Mouse (Mus musculus): ENCODE measurements at regions not wholly inside any gene's neighbourhood (a gene's known extent, or its start where the extent isn't known, plus 50 kb on each side); places are given as distances from the start of the nearest gene placed in this dataset.

DNA sequence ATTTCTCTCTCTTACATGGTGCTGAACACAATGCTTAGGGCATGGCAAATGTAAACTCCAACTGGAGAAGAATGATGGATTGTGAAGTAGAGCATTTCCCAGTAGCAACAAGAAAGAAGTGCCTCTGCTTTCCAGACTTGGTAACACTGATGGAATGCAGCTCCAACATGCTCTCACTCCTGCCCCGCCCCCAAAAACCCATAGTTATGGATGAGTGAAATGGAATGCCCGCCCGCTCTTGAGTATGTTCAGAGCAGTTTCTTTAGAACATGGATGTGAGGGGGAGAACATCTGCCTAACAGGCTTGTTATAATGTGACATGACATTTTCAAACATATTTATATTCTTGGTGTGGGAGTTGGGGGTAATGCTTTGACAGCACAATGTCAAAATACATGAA is 517.2 kb upstream of the Tnc start:
- Histone ChIP-seq H3K9me3 (replicated peaks; ENCODE audit: control insufficient read depth, low read length) (no peaks in the 10 kb centered on the region), H3K4me1 (ENCODE audit: control insufficient read depth, insufficient read depth, low read length) (no peaks in the 10 kb centered on the region), H3K36me3 (replicated peaks; ENCODE audit: control insufficient read depth, insufficient read depth, low read depth, low read length) (no peaks in the 10 kb centered on the region), H3K27me3 (ENCODE audit: control insufficient read depth, insufficient read depth, low read length) (no peaks in the 10 kb centered on the region), H3K9ac (replicated peaks; ENCODE audit: low read length) (no peak overlapping the region), H3K4me2 (ENCODE audit: low read depth, low read length) (no peak overlapping the region), H3K4me3 (ENCODE audit: low read depth, low read length) (no peak overlapping the region), H3K27ac (replicated peaks; ENCODE audit: low read depth, low read length) (no peak overlapping the region)
- 94% methylated on average over 3 of the region's 3 CpGs for WGBS
- DNase-seq (ENCODE audit: low spot score) (peak; percentile 7), ATAC-seq (replicated peaks; ENCODE audit: insufficient number of reproducible peaks, low FRiP score, low TSS enrichment, low read depth) (no peak)

GRCm38 (mm10) chr4:64570666-64571065 is 523.9 kb upstream of the Tnc start:
- no peak overlapping the region for H3K9ac ChIP-seq (replicated peaks; ENCODE audit: low read length)
- no peak for ATAC-seq (replicated peaks; ENCODE audit: insufficient number of reproducible peaks, low FRiP score, low TSS enrichment, low read depth)
- H3K27ac ChIP-seq (replicated peaks; ENCODE audit: low read depth, low read length) = no peak overlapping the region
- H3K9me3 ChIP-seq (replicated peaks; ENCODE audit: control insufficient read depth, low read length) = no peaks in the 10 kb centered on the region
- H3K4me1 ChIP-seq (ENCODE audit: control insufficient read depth, insufficient read depth, low read length) = no peaks in the 10 kb centered on the region
- WGBS = 36% methylated on average over 1 of the region's 1 CpGs
- no peak overlapping the region for H3K4me2 ChIP-seq (ENCODE audit: low read depth, low read length)
- no peak for DNase-seq (ENCODE audit: low spot score)
- no peaks in the 10 kb centered on the region for H3K36me3 ChIP-seq (replicated peaks; ENCODE audit: control insufficient read depth, insufficient read depth, low read depth, low read length)
- H3K27me3 ChIP-seq (ENCODE audit: control insufficient read depth, insufficient read depth, low read length) = no peaks in the 10 kb centered on the region
- H3K4me3 ChIP-seq (ENCODE audit: low read depth, low read length) = no peak overlapping the region

GRCm38 (mm10) chr4:64575901-64576300 is 529.1 kb upstream of the Tnc start:
- Histone ChIP-seq H3K4me1 (ENCODE audit: control insufficient read depth, insufficient read depth, low read length) (no peaks in the 10 kb centered on the region), H3K9ac (replicated peaks; ENCODE audit: low read length) (no peak overlapping the region), H3K4me2 (ENCODE audit: low read depth, low read length) (no peak overlapping the region), H3K4me3 (ENCODE audit: low read depth, low read length) (no peak overlapping the region), H3K9me3 (replicated peaks; ENCODE audit: control insufficient read depth, low read length) (no peaks in the 10 kb centered on the region), H3K36me3 (replicated peaks; ENCODE audit: control insufficient read depth, insufficient read depth, low read depth, low read length) (no peaks in the 10 kb centered on the region), H3K27ac (replicated peaks; ENCODE audit: low read depth, low read length) (no peak overlapping the region), H3K27me3 (ENCODE audit: control insufficient read depth, insufficient read depth, low read length) (no peaks in the 10 kb centered on the region)
- DNase-seq (ENCODE audit: low spot score) (no peak), ATAC-seq (replicated peaks; ENCODE audit: insufficient number of reproducible peaks, low FRiP score, low TSS enrichment, low read depth) (no peak)
- WGBS = 52% methylated on average over 1 of the region's 1 CpGs

DNA sequence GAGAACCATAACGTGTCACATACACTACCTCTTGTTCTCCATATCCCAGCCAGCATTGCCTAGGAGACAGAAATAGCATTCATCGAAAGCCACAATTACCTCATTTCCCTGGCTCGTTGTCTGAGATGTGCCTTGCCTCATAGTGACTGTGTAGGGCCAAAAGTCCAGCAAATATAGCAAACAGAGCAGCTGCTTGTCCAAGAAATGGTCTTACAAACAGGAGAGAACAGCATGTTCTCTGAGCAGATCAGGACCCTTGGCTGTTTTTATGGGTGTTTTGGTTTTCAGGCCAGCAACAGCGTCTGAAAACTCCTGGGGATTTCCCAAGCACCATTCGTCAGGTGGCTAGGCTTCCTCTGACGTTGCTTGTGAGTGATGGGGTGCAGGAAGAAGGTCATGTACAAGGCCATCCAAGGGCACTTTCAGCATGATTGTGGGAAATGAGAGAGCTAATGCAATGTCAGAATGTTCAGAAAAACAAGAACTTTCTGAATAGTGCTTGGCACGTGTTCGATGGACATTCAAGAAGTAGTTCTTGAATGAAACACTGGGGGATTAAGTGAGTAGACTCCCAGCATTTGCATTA is 528.9 kb upstream of the Pappa start:
- 71% methylated on average over 8 of the region's 8 CpGs for WGBS
- Histone ChIP-seq H3K4me3 (ENCODE audit: low read depth, low read length) (no peak overlapping the region), H3K27me3 (ENCODE audit: control insufficient read depth, insufficient read depth, low read length) (no peaks in the 10 kb centered on the region), H3K4me2 (ENCODE audit: low read depth, low read length) (no peak overlapping the region), H3K4me1 (ENCODE audit: control insufficient read depth, insufficient read depth, low read length) (no peaks in the 10 kb centered on the region), H3K27ac (replicated peaks; ENCODE audit: low read depth, low read length) (no peak overlapping the region), H3K36me3 (replicated peaks; ENCODE audit: control insufficient read depth, insufficient read depth, low read depth, low read length) (no peaks in the 10 kb centered on the region), H3K9ac (replicated peaks; ENCODE audit: low read length) (no peak overlapping the region), H3K9me3 (replicated peaks; ENCODE audit: control insufficient read depth, low read length) (no peaks in the 10 kb centered on the region)
- ATAC-seq (replicated peaks; ENCODE audit: insufficient number of reproducible peaks, low FRiP score, low TSS enrichment, low read depth) = no peak
- no peak for DNase-seq (ENCODE audit: low spot score)

GRCm38 (mm10) chr4:64598465-64598864 is 525.5 kb upstream of the Pappa start:
- DNase-seq (ENCODE audit: low spot score) = no peak
- no peak for ATAC-seq (replicated peaks; ENCODE audit: insufficient number of reproducible peaks, low FRiP score, low TSS enrichment, low read depth)

DNA sequence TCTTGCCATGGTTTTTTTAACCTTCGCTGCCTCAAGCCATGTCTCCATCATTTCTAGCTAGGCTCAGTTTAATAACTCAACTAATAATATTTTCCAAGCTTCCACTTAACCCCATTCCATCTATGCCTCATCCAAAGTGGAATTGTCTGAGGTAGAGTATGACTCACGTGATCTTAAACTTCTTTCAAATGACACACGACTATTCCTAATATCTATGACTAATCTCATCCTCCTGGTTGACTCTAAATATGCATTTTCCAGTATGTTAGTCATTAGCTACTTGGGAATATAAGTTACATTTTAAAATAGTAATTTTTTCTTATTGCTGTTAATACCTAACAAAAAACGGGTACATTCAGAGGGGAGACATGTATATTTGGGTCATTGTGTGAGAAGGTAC is 524.8 kb upstream of the Pappa start:
- no peaks in the 10 kb centered on the region for H3K36me3 ChIP-seq (replicated peaks; ENCODE audit: control insufficient read depth, insufficient read depth, low read depth, low read length)
- DNase-seq (ENCODE audit: low spot score) (no peak), ATAC-seq (replicated peaks; ENCODE audit: insufficient number of reproducible peaks, low FRiP score, low TSS enrichment, low read depth) (no peak)
- no peaks in the 10 kb centered on the region for H3K4me1 ChIP-seq (ENCODE audit: control insufficient read depth, insufficient read depth, low read length)
- no peak overlapping the region for H3K9ac ChIP-seq (replicated peaks; ENCODE audit: low read length)
- 81% methylated on average over 4 of the region's 4 CpGs for WGBS
- H3K27me3 ChIP-seq (ENCODE audit: control insufficient read depth, insufficient read depth, low read length) = no peaks in the 10 kb centered on the region
- H3K4me3 ChIP-seq (ENCODE audit: low read depth, low read length) = no peak overlapping the region
- no peaks in the 10 kb centered on the region for H3K9me3 ChIP-seq (replicated peaks; ENCODE audit: control insufficient read depth, low read length)
- no peak overlapping the region for H3K27ac ChIP-seq (replicated peaks; ENCODE audit: low read depth, low read length)
- no peak overlapping the region for H3K4me2 ChIP-seq (ENCODE audit: low read depth, low read length)

More at GRCm38 (mm10) chr4:64598465-64598864, 525.5 kb upstream of the Pappa start:
- Histone ChIP-seq H3K9ac (replicated peaks; ENCODE audit: low read length) (no peak overlapping the region), H3K27ac (replicated peaks; ENCODE audit: low read depth, low read length) (no peak overlapping the region), H3K4me3 (ENCODE audit: low read depth, low read length) (no peak overlapping the region), H3K27me3 (ENCODE audit: control insufficient read depth, insufficient read depth, low read length) (no peaks in the 10 kb centered on the region), H3K4me2 (ENCODE audit: low read depth, low read length) (no peak overlapping the region), H3K9me3 (replicated peaks; ENCODE audit: control insufficient read depth, low read length) (no peaks in the 10 kb centered on the region), H3K4me1 (ENCODE audit: control insufficient read depth, insufficient read depth, low read length) (no peaks in the 10 kb centered on the region), H3K36me3 (replicated peaks; ENCODE audit: control insufficient read depth, insufficient read depth, low read depth, low read length) (no peaks in the 10 kb centered on the region)

- no peak for ATAC-seq (replicated peaks; ENCODE audit: insufficient number of reproducible peaks, low FRiP score, low TSS enrichment, low read depth)
Measured at GRCm38 (mm10) chr4:64622771-64623170, 501.2 kb upstream of the Pappa start.

DNA sequence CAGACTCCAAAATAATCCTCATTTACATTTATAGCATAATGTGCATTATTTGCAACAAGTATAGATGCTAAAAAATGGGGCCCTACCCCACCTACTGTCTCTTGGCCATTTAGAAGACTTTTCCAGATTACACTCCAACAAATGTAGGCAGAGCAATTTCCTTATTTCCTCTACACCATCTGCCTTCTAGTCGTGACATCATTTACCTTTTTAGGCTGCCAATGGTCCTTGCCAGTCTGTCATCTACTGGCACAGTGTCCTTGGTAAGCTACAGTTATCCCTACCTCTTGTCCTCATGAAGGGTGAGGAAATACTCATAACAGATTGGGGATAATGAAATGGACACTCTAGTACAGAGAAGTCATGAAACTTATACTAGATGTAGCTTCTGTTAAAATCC is 491.8 kb upstream of the Pappa start:
- H3K36me3 ChIP-seq (replicated peaks; ENCODE audit: control insufficient read depth, insufficient read depth, low read depth, low read length) = no peaks in the 10 kb centered on the region
- no peak for DNase-seq (ENCODE audit: low spot score)
- H3K9me3 ChIP-seq (replicated peaks; ENCODE audit: control insufficient read depth, low read length) = no peaks in the 10 kb centered on the region
- no peak for ATAC-seq (replicated peaks; ENCODE audit: insufficient number of reproducible peaks, low FRiP score, low TSS enrichment, low read depth)
- no peaks in the 10 kb centered on the region for H3K27me3 ChIP-seq (ENCODE audit: control insufficient read depth, insufficient read depth, low read length)
- H3K4me1 ChIP-seq (ENCODE audit: control insufficient read depth, insufficient read depth, low read length) = no peaks in the 10 kb centered on the region
- WGBS = 48% methylated on average over 1 of the region's 1 CpGs
- H3K4me2 ChIP-seq (ENCODE audit: low read depth, low read length) = no peak overlapping the region
- H3K4me3 ChIP-seq (ENCODE audit: low read depth, low read length) = no peak overlapping the region
- H3K27ac ChIP-seq (replicated peaks; ENCODE audit: low read depth, low read length) = no peak overlapping the region
- H3K9ac ChIP-seq (replicated peaks; ENCODE audit: low read length) = no peak overlapping the region

More at GRCm38 (mm10) chr4:64622771-64623170, 501.2 kb upstream of the Pappa start:
- no peak overlapping the region for H3K9ac ChIP-seq (replicated peaks; ENCODE audit: low read length)
- no peaks in the 10 kb centered on the region for H3K4me1 ChIP-seq (ENCODE audit: control insufficient read depth, insufficient read depth, low read length)
- no peaks in the 10 kb centered on the region for H3K9me3 ChIP-seq (replicated peaks; ENCODE audit: control insufficient read depth, low read length)
- DNase-seq (ENCODE audit: low spot score) = no peak
- H3K27me3 ChIP-seq (ENCODE audit: control insufficient read depth, insufficient read depth, low read length) = no peaks in the 10 kb centered on the region
- H3K36me3 ChIP-seq (replicated peaks; ENCODE audit: control insufficient read depth, insufficient read depth, low read depth, low read length) = no peaks in the 10 kb centered on the region
- no peak overlapping the region for H3K4me2 ChIP-seq (ENCODE audit: low read depth, low read length)
- no peak overlapping the region for H3K27ac ChIP-seq (replicated peaks; ENCODE audit: low read depth, low read length)
- no peak overlapping the region for H3K4me3 ChIP-seq (ENCODE audit: low read depth, low read length)

Measured in embryonic facial prominence, embryonic 11.5 days (tissue).